In the genomic region with DNA sequence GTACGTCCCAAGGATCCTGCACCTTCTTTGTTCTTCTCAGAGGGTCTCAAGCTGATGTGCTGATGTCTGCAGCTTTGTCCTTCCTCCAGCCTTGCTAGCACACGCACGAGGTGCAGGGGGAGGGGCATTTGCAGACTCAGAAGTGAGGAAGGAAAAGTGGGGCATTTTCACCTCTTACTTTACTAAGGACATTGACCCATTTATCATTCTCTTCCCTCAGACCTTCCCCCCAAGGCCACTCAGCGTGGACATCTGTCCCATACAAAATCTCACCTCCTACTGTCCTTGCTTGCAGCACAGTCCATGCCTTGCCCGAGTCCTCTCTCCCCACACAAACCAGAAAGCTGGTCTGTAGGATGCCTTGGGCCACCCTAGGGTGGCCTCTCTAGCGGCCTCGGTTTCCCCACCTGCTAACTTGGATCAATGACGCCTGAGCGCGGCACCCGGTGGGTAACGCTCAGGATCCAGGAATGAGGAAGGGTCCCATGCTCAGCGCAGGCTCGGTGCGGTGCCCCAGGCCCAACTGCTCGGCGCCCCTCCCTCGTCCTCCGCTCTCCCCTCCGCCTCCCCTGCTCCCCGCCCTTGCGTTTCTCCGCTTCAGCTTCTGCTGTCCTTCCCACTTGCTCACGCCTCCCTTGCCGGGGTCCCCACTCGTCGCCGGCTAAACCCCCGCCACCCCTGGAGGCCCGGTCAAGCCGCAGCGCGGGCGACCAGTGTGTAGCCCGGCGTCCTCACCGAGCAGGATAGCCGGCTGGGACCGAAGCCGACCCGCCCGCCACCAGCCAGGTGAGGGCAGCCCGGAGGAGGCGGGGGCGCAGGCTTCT, we compare ENCODE assay signal across 8 mouse cellular contexts. TPM values are rescaled to one million over a fixed set of nuclear protein-coding genes. Genes with fewer than 3 reads are reported as not detected.
A peak's percentile ranks its signal among the peaks of the same experiment; 100 is the strongest.
DNase-seq lines count a peak whose midpoint lies in the region; ATAC-seq and TF ChIP-seq lines count a peak whose summit lies in the region.

Gene C1qtnf4, plus strand, starts transcription at position 643 of the 824 bp plus-strand sequence.

- intact Hi-C loops in gastrocnemius, adult 2 months (cut with DNase I), result no loop called here
- intact Hi-C loops in gastrocnemius, postnatal 14 days (cut with DNase I; ENCODE audit: low total_unique reads), result no loop called here

- no peak within 1 kb of the TSS for H3K27ac ChIP-seq in gastrocnemius, adult 2 months
- no peak within 1 kb of the TSS for H3K27ac ChIP-seq in ES-E14 (ENCODE audit: insufficient read depth, low read depth, low read length, poor library complexity, severe bottlenecking)
- H3K27ac ChIP-seq in embryonic facial prominence, embryonic 10.5 days (replicated peaks), result peak within 1 kb of the TSS; percentile 76
- peak within 1 kb of the TSS; percentile 85 for H3K27ac ChIP-seq in hindbrain, embryonic 16.5 days (ENCODE audit: low read depth, low read length)
- H3K27ac ChIP-seq in limb, embryonic 13.5 days, result no peak within 1 kb of the TSS

- peaks cover 2 to 10% of the 10 kb centered on the region in 2 experiments; a peak in 1 of 4 replicates for H3K4me1 ChIP-seq in ES-E14 (ENCODE audit: control insufficient read depth in 2 of 2, insufficient read depth in 2 of 2, low read length in 2 of 2, poor library complexity in 1 of 2)
- H3K4me1 ChIP-seq in embryonic facial prominence, embryonic 10.5 days, result peaks cover 45% of the 10 kb centered on the region
- peaks cover 28% of the 10 kb centered on the region for H3K4me1 ChIP-seq in hindbrain, embryonic 16.5 days (ENCODE audit: control insufficient read depth, insufficient read depth, low read depth, low read length)
- peaks cover 29% of the 10 kb centered on the region for H3K4me1 ChIP-seq in limb, embryonic 13.5 days

- 2% methylated on average over 45 of the region's 45 CpGs for WGBS in embryonic facial prominence, embryonic 10.5 days
- under 1% methylated on average over 45 of the region's 45 CpGs for whole genome bisulfite sequencing in hindbrain, embryonic 16.5 days
- WGBS in limb, embryonic 13.5 days, result 1% methylated on average over 44 of the region's 45 CpGs

- in situ Hi-C loops in ES-E14 (cut with MboI; ENCODE audit: low sequenced_read_pairs in 2 of 2, unreplicated experiment in 2 of 2), result no loop called here

- no peak for TF ChIP-seq CTCF in gastrocnemius, adult 2 months (IDR thresholded peaks at IDR 0.05)

- H3K4me2 ChIP-seq in hindbrain, embryonic 16.5 days (ENCODE audit: low read length), result peak within 1 kb of the TSS; percentile 54
- H3K4me2 ChIP-seq in limb, embryonic 13.5 days (replicated peaks), result peak within 1 kb of the TSS; percentile 89

- H3K27me3 ChIP-seq in embryonic facial prominence, embryonic 10.5 days (replicated peaks; ENCODE audit: low read depth, poor library complexity, severe bottlenecking), result peaks cover 88% of the 10 kb centered on the region
- 0 out of 2 replicates have a peak, but pooled peaks cover 2% of the 10 kb centered on the region for H3K27me3 ChIP-seq in hindbrain, embryonic 16.5 days (replicated peaks; ENCODE audit: control insufficient read depth, insufficient read depth, low read length)
- peaks cover 61% of the 10 kb centered on the region for H3K27me3 ChIP-seq in limb, embryonic 13.5 days

- peak within 1 kb of the TSS; percentile 62 for H3K9ac ChIP-seq in ES-E14 (ENCODE audit: insufficient read depth, low read depth, low read length, poor library complexity, severe bottlenecking)
- H3K9ac ChIP-seq in hindbrain, embryonic 16.5 days (ENCODE audit: low read depth, low read length), result peak within 1 kb of the TSS; percentile 71
- H3K9ac ChIP-seq in limb, embryonic 13.5 days, result peak within 1 kb of the TSS; percentile 72

- H3K4me3 ChIP-seq in gastrocnemius, adult 2 months, result peak within 1 kb of the TSS; percentile 70
- peak within 1 kb of the TSS; percentile 65 to 66 for H3K4me3 ChIP-seq in ES-E14 (ENCODE audit: insufficient read depth in 1 of 2, low read depth in 1 of 2, low read length in 2 of 2, poor library complexity in 1 of 2, severe bottlenecking in 1 of 2)
- H3K4me3 ChIP-seq in embryonic facial prominence, embryonic 10.5 days, result peak within 1 kb of the TSS; percentile 68
- H3K4me3 ChIP-seq in hindbrain, embryonic 16.5 days (ENCODE audit: low read length), result peak within 1 kb of the TSS; percentile 49
- peak within 1 kb of the TSS; percentile 62 for H3K4me3 ChIP-seq in limb, embryonic 13.5 days

- no peaks in the 10 kb centered on the region for H3K36me3 ChIP-seq in ES-E14 (ENCODE audit: control insufficient read depth, insufficient read depth, low read length, poor library complexity, severe bottlenecking)
- no peaks in the 10 kb centered on the region for H3K36me3 ChIP-seq in embryonic facial prominence, embryonic 10.5 days (replicated peaks)
- no peaks in the 10 kb centered on the region for H3K36me3 ChIP-seq in hindbrain, embryonic 16.5 days (ENCODE audit: control insufficient read depth, insufficient read depth, low read length)
- H3K36me3 ChIP-seq in limb, embryonic 13.5 days, result no peaks in the 10 kb centered on the region

- no peaks in the 10 kb centered on the region for H3K9me3 ChIP-seq in ES-E14 (ENCODE audit: control insufficient read depth, insufficient read depth, low read depth, low read length)
- no peaks in the 10 kb centered on the region for H3K9me3 ChIP-seq in embryonic facial prominence, embryonic 10.5 days
- no peaks in the 10 kb centered on the region for H3K9me3 ChIP-seq in hindbrain, embryonic 16.5 days (ENCODE audit: control insufficient read depth, low read length)
- H3K9me3 ChIP-seq in limb, embryonic 13.5 days, result no peaks in the 10 kb centered on the region

- peak; percentile 57 for DNase-seq in gastrocnemius, adult 2 months
- DNase-seq in gastrocnemius, postnatal 14 days, result no peak
- no peak for DNase-seq in ES-E14 (ENCODE audit: low read depth, low spot score)
- DNase-seq in embryonic facial prominence, embryonic 10.5 days (ENCODE audit: low spot score), result peak; percentile 73
- peak; percentile 77 to 79 for DNase-seq in right cerebral cortex, postnatal 10 days (ENCODE audit: low spot score in 2 of 2)

- ATAC-seq in hindbrain, embryonic 16.5 days, result peak; percentile 83
- peak; percentile 52; the same call in 1 of the 2 replicates for ATAC-seq in limb, embryonic 13.5 days (ENCODE audit: low FRiP score, low read depth)
- no peak for ATAC-seq in granulocyte monocyte progenitor cell, adult 5-6 weeks (replicated peaks; ENCODE audit: poor library complexity, severe bottlenecking)

TF ChIP-seq in ES-E14, 5 proteins besides CTCF, POLR2A, EP300 and RAD21:
- no peak for TF ChIP-seq MAFK (IDR thresholded peaks at IDR 0.05; ENCODE audit: insufficient read depth, low read depth, low read length)
- no peak for TF ChIP-seq ZNF384 (IDR thresholded peaks at IDR 0.05; ENCODE audit: low read depth, low read length)
- TF ChIP-seq ZC3H11A (IDR thresholded peaks at IDR 0.05; ENCODE audit: borderline replicate concordance, low read depth, low read length), result no peak
- TF ChIP-seq CHD2 (IDR thresholded peaks at IDR 0.05; ENCODE audit: low read depth, low read length), result no peak
- no peak for TF ChIP-seq HCFC1 (IDR thresholded peaks at IDR 0.05; ENCODE audit: borderline replicate concordance, insufficient read depth, low read length)

RNA-seq across cellular contexts. Expression of gene C1qtnf4, which starts in this region (rescaled TPM):
- total RNA-seq in gastrocnemius, adult 2 months (2021), result 1 to 10 TPM; 4.3 to 6.1 TPM
- 1 to 10 TPM; 5.0 to 6.5 TPM for total RNA-seq in gastrocnemius, postnatal 14 days (2021)
- total RNA-seq in ES-E14 (2012; rRNA removed), result 2.8 and 3.2 TPM in 2 replicates
- polyA plus RNA-seq in embryonic facial prominence, embryonic 10.5 days (2016; fragmentation: Nextera tagmentation; extraction: Ambion mirVana), result 2.8 and 4.9 TPM in 2 replicates
- polyA plus RNA-seq in hindbrain, embryonic 16.5 days (2015; fragmentation: Nextera tagmentation; extraction: Ambion mirVana), result 19.8 and 26.6 TPM in 2 replicates
- 26.8 and 27.0 TPM in 2 replicates for polyA plus RNA-seq in limb, embryonic 13.5 days (2015; fragmentation: Nextera tagmentation; extraction: Ambion mirVana)
- not detected in 2 replicates for total RNA-seq in granulocyte monocyte progenitor cell, adult 5-6 weeks (2014; fragmentation: Nextera tagmentation)
- total RNA-seq in granulocyte monocyte progenitor cell, adult 5-6 weeks (2017), result not detected in 2 replicates

Comparison
In these comparisons a context has a peak if more than half of its experiments do, and no peak if none do; other contexts are left out.
1. DNase-seq: peak in gastrocnemius, adult 2 months (single experiment), embryonic facial prominence, embryonic 10.5 days (single experiment) and right cerebral cortex, postnatal 10 days (2 of 2); none in gastrocnemius, postnatal 14 days (single experiment) and ES-E14 (single experiment).
2. H3K27ac ChIP-seq: peak in embryonic facial prominence, embryonic 10.5 days (single experiment) and hindbrain, embryonic 16.5 days (single experiment); none in gastrocnemius, adult 2 months (single experiment), ES-E14 (single experiment) and limb, embryonic 13.5 days (single experiment).
3. Peak in every context shown above with its lines, with median percentiles within 50 percentile points of each other: H3K4me3 ChIP-seq and H3K9ac ChIP-seq.